Mouse (Mus musculus) heart, embryonic 16.5 days (tissue): ENCODE results near the gene Cc2d2b. TPM values are rescaled to one million over a fixed set of nuclear protein-coding genes. Genes with fewer than 3 reads are reported as not detected.

ENCODE experiments used
- ATAC-seq: fragments of 200-750 bp; cut with Nextera tagmentation; replicated peaks from 2 replicates; pipeline ENCODE4 v1.8.0; 2017; ENCODE audit warnings: moderate number of reproducible peaks; ENCODE audit not compliant: insufficient read depth, low FRiP score; ENCODE audit errors: extremely low read depth
- H3K27ac ChIP-seq: fragments of 300-500 bp; sonication (generic); 2 replicates; pipeline ENCODE4 v1.5.1; 2014; ENCODE audit warnings: mild to moderate bottlenecking, low read length, control low read depth, moderate library complexity
- H3K27me3 ChIP-seq: fragments of 300-500 bp; sonication (generic); 2 replicates; pipeline ENCODE4 v1.6.1; 2014; ENCODE audit warnings: low read length, mixed read lengths; ENCODE audit not compliant: control insufficient read depth, insufficient read depth
- H3K36me3 ChIP-seq: fragments of 300-500 bp; sonication (generic); 2 replicates; pipeline ENCODE4 v1.6.1; 2014; ENCODE audit not compliant: control insufficient read depth, insufficient read depth
- H3K4me1 ChIP-seq: fragments of 300-500 bp; sonication (generic); 2 replicates; pipeline ENCODE4 v1.6.1; 2014; ENCODE audit warnings: low read length, mixed read lengths; ENCODE audit not compliant: control insufficient read depth, insufficient read depth
- H3K4me2 ChIP-seq: fragments of 300-500 bp; sonication (generic); 2 replicates; pipeline ENCODE4 v1.6.1; 2014; ENCODE audit warnings: low read depth, mild to moderate bottlenecking, control low read depth, low read length
- H3K4me3 ChIP-seq: fragments of 300-500 bp; sonication (generic); 2 replicates; pipeline ENCODE4 v1.5.1; 2014; ENCODE audit warnings: mild to moderate bottlenecking, control low read depth, low read length
- H3K9ac ChIP-seq: fragments of 300-500 bp; sonication (generic); 2 replicates; pipeline ENCODE4 v1.6.1; 2014; ENCODE audit warnings: low read length, control low read depth
- H3K9me3 ChIP-seq: fragments of 300-500 bp; sonication (generic); replicated peaks from 2 replicates; pipeline ENCODE4 v1.6.1; 2016; ENCODE audit warnings: low read length; ENCODE audit not compliant: control insufficient read depth
- WGBS: fragments of 180-500 bp; shearing (Covaris S2); extraction: QIAGEN DNeasy Blood & Tissue Kit; methylation state at CpG from one replicate; pipeline ENCODE4 v1.1.7; 2014; 5-methylcytosine and 5-hydroxymethylcytosine counted together
- polyA plus RNA-seq: library from polyadenylated mRNA; unstranded; fragments of >200 nt; fragmentation: Nextera tagmentation; extraction: Ambion mirVana; gene quantifications from 2 replicates; pipeline ENCODE4 v1.2.1, GENCODE M21; 2015

The Cc2d2b gene
- polyA plus RNA-seq, 1 experiment from 2014 or later, result not detected

DNA sequence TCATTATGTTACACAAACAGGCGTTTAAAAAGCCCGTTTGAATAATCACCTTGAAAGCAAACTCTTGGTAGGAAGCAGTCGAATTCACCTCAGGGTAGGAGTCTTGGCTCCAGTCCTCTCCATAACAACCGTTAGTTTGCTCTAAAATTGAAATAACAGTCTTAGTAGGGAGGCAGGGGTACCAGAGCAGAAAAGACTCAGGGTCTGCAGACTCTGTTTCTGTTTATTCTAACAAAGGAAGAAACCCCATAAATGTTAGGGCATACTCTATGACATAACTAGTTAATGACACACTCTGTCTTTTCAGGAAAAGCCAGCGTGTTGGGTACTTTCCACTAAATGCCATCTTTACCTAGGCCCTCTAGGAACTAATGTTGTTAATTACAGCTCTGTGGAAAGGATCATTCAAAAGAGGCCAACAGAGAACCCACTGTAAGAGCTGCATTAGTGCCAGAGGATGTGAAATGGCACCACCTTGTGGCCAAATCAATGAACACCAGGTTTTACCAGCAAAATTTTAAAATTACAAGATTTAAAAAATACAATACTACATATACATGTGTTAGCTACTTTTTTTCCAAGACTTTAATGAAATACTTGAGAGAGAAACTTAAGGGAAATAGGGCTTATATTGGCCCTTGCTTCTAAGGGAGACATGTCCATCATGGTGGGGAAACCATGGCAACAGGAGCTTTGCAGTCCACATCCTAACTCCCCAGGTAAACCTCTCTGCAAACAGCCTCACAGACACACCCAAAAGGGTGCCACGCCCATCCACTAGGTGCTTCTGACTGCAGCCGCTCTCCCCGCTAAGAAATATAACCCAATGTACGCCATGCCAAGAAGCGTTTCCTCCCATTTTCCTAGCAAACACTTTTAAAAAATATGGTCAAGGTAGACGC, 26.2 kb upstream of the Cc2d2b start:
- Histone ChIP-seq H3K4me1 (peaks cover 8% of the 10 kb centered on the region; the same call in 1 of the 2 replicates), H3K4me2 (no peak overlapping the region), H3K9me3 (no peaks in the 10 kb centered on the region), H3K27me3 (no peaks in the 10 kb centered on the region; the same call in 1 of the 2 replicates), H3K4me3 (no peak overlapping the region), H3K9ac (no peak overlapping the region), H3K36me3 (no peaks in the 10 kb centered on the region), H3K27ac (no peak overlapping the region)
- WGBS, result 54% methylated on average over 11 of the region's 11 CpGs
- no peak; the same call in 1 of the 2 replicates for ATAC-seq

DNA sequence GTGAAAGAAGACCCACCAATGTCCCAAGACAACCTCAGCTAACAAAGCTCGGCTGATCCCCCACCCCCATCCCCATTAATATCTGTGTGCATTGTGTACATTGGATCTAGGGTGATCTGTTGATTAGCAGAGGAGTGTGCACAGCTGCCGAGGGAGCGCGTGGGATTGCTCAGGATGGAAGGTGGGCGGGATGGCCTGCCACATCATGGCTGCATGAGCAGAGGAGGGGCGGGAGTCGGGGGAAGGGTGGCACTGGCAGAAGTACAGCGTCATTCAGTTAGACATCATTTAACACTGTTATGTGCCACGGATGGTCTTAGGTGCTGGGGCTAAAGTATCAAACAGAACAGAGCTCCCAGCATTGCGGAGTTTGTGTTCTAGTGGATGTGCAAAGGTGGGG, 25.0 kb upstream of the Cc2d2b start:
- Histone ChIP-seq H3K27ac (no peak overlapping the region), H3K4me3 (no peak overlapping the region), H3K27me3 (no peaks in the 10 kb centered on the region; the same call in 1 of the 2 replicates), H3K4me2 (no peak overlapping the region), H3K9ac (no peak overlapping the region), H3K4me1 (peaks cover 8% of the 10 kb centered on the region; the same call in 1 of the 2 replicates), H3K9me3 (no peaks in the 10 kb centered on the region), H3K36me3 (no peaks in the 10 kb centered on the region)
- WGBS, result 53% methylated on average over 10 of the region's 10 CpGs
- ATAC-seq, result no peak

DNA sequence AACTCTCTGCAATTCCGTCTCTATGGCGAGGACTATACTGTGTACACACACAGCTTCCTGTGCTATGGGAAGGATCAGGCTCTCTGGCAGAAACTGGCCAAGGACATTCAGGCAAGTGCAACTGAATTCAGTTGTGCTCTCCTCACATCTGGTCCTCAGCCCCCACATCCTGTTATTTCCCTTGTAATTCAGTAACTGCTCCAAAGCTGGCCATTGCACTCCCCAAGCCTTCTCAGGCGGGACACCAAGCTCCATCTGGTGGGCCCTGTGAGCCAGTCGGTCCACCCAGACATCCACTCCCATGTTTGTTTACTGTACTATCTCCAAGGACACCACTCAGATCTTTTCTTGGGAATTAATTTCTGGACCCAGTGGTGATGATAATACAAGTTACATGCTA, 22.4 kb upstream of the Cc2d2b start:
- no peaks in the 10 kb centered on the region for H3K9me3 ChIP-seq
- no peak overlapping the region for H3K4me2 ChIP-seq
- 0 out of 2 replicates have a peak, but pooled peaks cover 3% of the 10 kb centered on the region for H3K4me1 ChIP-seq
- H3K9ac ChIP-seq, result no peak overlapping the region
- H3K36me3 ChIP-seq, result no peaks in the 10 kb centered on the region
- WGBS, result 50% methylated on average over 4 of the region's 4 CpGs
- no peak overlapping the region; the same call in 1 of the 2 replicates for H3K27ac ChIP-seq
- no peak overlapping the region for H3K4me3 ChIP-seq
- H3K27me3 ChIP-seq, result no peaks in the 10 kb centered on the region; the same call in 1 of the 2 replicates
- ATAC-seq, result no peak

DNA sequence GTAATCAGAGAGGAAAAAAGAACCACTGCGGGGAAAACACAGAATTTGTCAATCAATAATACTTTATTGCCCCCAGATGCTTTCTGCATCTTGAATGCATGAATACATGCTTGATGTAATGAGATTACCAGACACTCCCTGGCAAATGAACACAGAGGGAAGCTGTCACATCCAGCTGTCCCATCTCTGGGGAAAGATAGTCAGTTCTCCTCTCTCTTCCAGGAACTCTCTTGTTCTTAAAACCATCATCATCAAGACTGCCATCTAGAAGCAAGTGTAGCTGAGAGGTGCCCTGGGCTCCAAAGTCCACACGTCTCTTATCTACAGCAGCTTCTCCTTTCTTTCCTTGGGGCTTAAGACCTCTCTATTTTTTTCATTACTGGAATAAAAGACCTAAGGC, 21.9 kb upstream of the Cc2d2b start:
- H3K27ac ChIP-seq, result no peak overlapping the region
- no peaks in the 10 kb centered on the region for H3K36me3 ChIP-seq
- H3K9ac ChIP-seq, result no peak overlapping the region
- 0 out of 2 replicates have a peak, but pooled peaks cover 3% of the 10 kb centered on the region for H3K4me1 ChIP-seq
- no peak for ATAC-seq
- no peak overlapping the region for H3K4me2 ChIP-seq
- H3K9me3 ChIP-seq, result no peaks in the 10 kb centered on the region
- 60% methylated on average over 2 of the region's 2 CpGs for WGBS
- no peak overlapping the region for H3K4me3 ChIP-seq
- H3K27me3 ChIP-seq, result no peaks in the 10 kb centered on the region; the same call in 1 of the 2 replicates

DNA sequence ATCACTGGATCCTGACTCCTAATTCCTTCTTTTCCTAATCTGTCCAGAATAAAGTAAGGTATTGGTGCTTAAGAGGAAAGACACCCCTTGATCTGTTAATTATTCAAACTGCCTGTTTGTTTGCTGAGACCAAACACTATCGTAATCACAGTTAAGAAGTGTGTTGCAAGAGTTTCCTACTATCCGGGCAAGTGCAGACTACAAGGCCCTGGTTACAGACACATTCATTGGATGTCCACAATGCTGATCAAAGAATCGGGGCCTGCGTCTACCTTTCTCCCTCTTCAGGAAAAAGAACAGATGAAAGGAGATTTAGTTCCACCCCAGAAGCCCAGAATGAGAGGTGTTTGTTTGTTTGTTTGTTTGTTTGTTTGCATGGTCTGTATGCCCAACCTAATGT, 20.3 kb upstream of the Cc2d2b start:
- 86% methylated on average over 4 of the region's 4 CpGs for WGBS
- Histone ChIP-seq H3K4me2 (no peak overlapping the region), H3K4me3 (no peak overlapping the region), H3K4me1 (0 out of 2 replicates have a peak, but pooled peaks cover 3% of the 10 kb centered on the region), H3K36me3 (no peaks in the 10 kb centered on the region), H3K9ac (no peak overlapping the region), H3K9me3 (no peaks in the 10 kb centered on the region), H3K27ac (no peak overlapping the region), H3K27me3 (no peaks in the 10 kb centered on the region)
- no peak for ATAC-seq

DNA sequence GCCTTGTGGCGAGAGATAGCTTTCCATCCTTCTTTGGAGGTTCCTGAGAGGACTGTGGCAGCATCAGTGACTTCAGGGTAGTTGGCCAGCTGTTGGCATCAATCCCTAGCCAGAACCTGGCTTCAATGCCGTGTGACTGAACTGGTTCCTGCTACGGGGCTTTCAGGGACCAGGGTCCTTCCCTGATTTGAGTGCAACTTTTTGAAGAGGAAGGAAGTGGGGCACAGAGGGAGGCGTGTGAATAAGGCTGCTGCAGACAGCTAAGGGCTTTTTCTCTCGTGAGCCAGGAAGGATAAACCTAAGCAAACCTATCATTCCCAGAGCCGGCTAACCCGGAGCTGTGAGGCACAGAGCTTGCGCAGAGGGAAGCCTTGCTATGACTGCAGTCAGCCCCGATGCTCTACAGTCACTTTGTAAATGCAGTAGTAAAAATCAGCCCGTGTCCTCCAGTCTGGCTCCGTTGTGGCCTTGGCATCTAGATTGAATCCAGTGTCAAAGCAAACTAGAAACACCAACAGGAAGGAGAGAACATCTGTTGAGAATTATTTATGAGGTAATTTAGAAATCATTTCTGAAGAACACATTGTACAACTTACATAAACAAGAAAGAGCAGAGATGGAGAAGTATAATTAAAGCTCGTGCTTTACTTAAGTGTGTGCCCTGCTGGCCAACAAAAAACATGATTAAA, 19.7 kb upstream of the Cc2d2b start:
- no peak overlapping the region for H3K27ac ChIP-seq
- ATAC-seq, result no peak
- no peaks in the 10 kb centered on the region for H3K36me3 ChIP-seq
- H3K4me2 ChIP-seq, result no peak overlapping the region
- H3K9ac ChIP-seq, result no peak overlapping the region
- no peaks in the 10 kb centered on the region for H3K27me3 ChIP-seq
- WGBS, result 46% methylated on average over 12 of the region's 12 CpGs
- H3K4me3 ChIP-seq, result no peak overlapping the region
- no peaks in the 10 kb centered on the region for H3K9me3 ChIP-seq
- 0 out of 2 replicates have a peak, but pooled peaks cover 3% of the 10 kb centered on the region for H3K4me1 ChIP-seq

DNA sequence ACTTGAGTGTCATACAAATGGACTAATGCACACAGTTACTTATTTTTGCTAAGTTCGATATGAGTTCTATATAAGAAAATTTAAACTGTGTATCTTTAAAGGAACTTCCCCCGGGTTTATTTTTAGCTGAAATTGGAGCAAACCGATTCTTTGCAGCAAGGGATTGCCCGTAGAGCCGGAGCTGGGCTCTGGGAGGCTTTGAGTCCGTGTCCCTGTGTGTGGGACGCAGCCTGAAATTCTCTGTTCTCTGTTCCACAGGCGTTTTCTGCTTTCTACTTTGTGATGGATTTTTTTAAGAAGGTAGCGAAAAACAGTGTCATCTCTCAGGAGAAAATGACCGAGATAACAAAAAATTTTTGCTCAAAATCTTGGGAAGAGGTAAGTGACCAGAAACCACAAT, 15.1 kb upstream of the Cc2d2b start:
- no peak for ATAC-seq
- H3K27me3 ChIP-seq, result no peaks in the 10 kb centered on the region
- no peak overlapping the region for H3K4me3 ChIP-seq
- H3K9ac ChIP-seq, result no peak overlapping the region
- H3K27ac ChIP-seq, result no peak overlapping the region
- no peaks in the 10 kb centered on the region for H3K9me3 ChIP-seq
- H3K36me3 ChIP-seq, result no peaks in the 10 kb centered on the region
- no peaks in the 10 kb centered on the region; the same call in 1 of the 2 replicates for H3K4me1 ChIP-seq
- WGBS, result 55% methylated on average over 10 of the region's 10 CpGs
- no peak overlapping the region for H3K4me2 ChIP-seq

DNA sequence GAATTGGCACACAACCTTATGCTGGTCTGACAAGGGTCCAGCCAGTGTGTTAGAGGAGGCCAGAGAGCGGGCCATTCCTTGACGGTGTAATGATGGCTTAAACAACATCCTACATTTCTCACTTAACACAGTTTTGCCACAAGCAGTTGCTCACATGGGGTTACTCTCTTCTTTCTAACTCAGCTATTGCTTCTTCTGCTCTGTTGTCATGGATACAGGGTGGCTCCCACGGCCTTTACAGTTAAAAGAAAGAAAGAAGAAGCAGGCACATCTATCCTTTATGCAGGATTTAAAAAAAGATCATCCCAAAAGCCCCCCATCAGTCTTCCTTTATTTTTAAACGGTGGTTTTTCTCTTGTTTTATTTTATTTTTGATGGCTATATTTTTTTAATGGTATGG, 14.7 kb upstream of the Cc2d2b start:
- no peak overlapping the region for H3K27ac ChIP-seq
- no peak overlapping the region for H3K9ac ChIP-seq
- no peaks in the 10 kb centered on the region for H3K36me3 ChIP-seq
- no peaks in the 10 kb centered on the region for H3K9me3 ChIP-seq
- H3K4me1 ChIP-seq, result no peaks in the 10 kb centered on the region; the same call in 1 of the 2 replicates
- no peak overlapping the region for H3K4me3 ChIP-seq
- H3K4me2 ChIP-seq, result no peak overlapping the region
- WGBS, result 65% methylated on average over 4 of the region's 4 CpGs
- no peaks in the 10 kb centered on the region for H3K27me3 ChIP-seq
- no peak for ATAC-seq
